Mouse (Mus musculus) liver, postnatal 0 days (tissue): Measurements from ENCODE around the gene Srebf2. TPM values are rescaled to one million over a fixed set of nuclear protein-coding genes. Genes with fewer than 3 reads are reported as not detected.

ENCODE experiments used
- ATAC-seq: fragments of 200-750 bp; cut with Nextera tagmentation; 2 replicates; pipeline ENCODE4 v1.8.0; 2017; ENCODE audit warnings: mild to moderate bottlenecking, moderate library complexity
- DNase-seq: peaks from one replicate; pipeline ENCODE4 v3.0.0-alpha.2; 2016
- H3K27ac ChIP-seq: fragments of 300-500 bp; sonication (generic); 2 replicates; pipeline ENCODE4 v1.5.1; 2014; ENCODE audit warnings: antibody characterized with exemption, moderate library complexity, mild to moderate bottlenecking, low read depth
- H3K27me3 ChIP-seq: fragments of 300-500 bp; sonication (generic); 2 replicates; pipeline ENCODE4 v1.6.1; 2014; ENCODE audit warnings: low read length, control low read depth, mixed read lengths; ENCODE audit not compliant: insufficient read depth
- H3K36me3 ChIP-seq: fragments of 300-500 bp; sonication (generic); replicated peaks from 2 replicates; pipeline ENCODE4 v1.6.1; 2014; ENCODE audit warnings: mild to moderate bottlenecking, control low read depth, low read length, moderate library complexity, mixed read lengths; ENCODE audit not compliant: insufficient read depth
- H3K4me1 ChIP-seq: fragments of 300-500 bp; sonication (generic); 2 replicates; pipeline ENCODE4 v1.6.1; 2014; ENCODE audit warnings: antibody characterized with exemption, mild to moderate bottlenecking, control low read depth; ENCODE audit not compliant: insufficient read depth
- H3K4me2 ChIP-seq: fragments of 300-500 bp; sonication (generic); 2 replicates; pipeline ENCODE4 v1.6.1; 2014; ENCODE audit warnings: low read depth, mild to moderate bottlenecking, low read length, moderate library complexity, mixed read lengths
- H3K4me3 ChIP-seq: fragments of 300-500 bp; sonication (generic); 2 replicates; pipeline ENCODE4 v1.5.1; 2014; ENCODE audit warnings: low read depth, low read length
- H3K9ac ChIP-seq: fragments of 300-500 bp; sonication (generic); replicated peaks from 2 replicates; pipeline ENCODE4 v1.6.1; 2014; ENCODE audit warnings: mild to moderate bottlenecking, moderate library complexity
- H3K9me3 ChIP-seq: fragments of 300-500 bp; sonication (generic); 2 replicates; pipeline ENCODE4 v1.6.1; 2016; ENCODE audit warnings: mild to moderate bottlenecking, control low read depth, low read length, mixed read lengths
- CTCF ChIP-seq: sonication (generic); IDR thresholded peaks from 2 replicates; pipeline ENCODE4 v1.5.1; 2016; ENCODE audit warnings: antibody characterized with exemption, low read depth
- EP300 ChIP-seq: IDR thresholded peaks from 2 replicates; pipeline ENCODE4 v1.6.1; 2016; ENCODE audit warnings: antibody characterized with exemption, low read depth, mild to moderate bottlenecking
- WGBS: fragments of 180-500 bp; shearing (Covaris S2); extraction: QIAGEN DNeasy Blood & Tissue Kit; methylation state at CpG from one replicate; pipeline ENCODE4 v1.1.7; 2014; ENCODE audit not compliant: insufficient replicate concordance; 5-methylcytosine and 5-hydroxymethylcytosine counted together
- polyA plus RNA-seq: library from polyadenylated mRNA; unstranded; fragments of >200 nt; fragmentation: Nextera tagmentation; extraction: Ambion mirVana; gene quantifications from 2 replicates; pipeline ENCODE4 v1.2.1, GENCODE M21; 2015

The Srebf2 gene
- polyA plus RNA-seq, 1 experiment from 2014 or later = 33.6 TPM

DNA sequence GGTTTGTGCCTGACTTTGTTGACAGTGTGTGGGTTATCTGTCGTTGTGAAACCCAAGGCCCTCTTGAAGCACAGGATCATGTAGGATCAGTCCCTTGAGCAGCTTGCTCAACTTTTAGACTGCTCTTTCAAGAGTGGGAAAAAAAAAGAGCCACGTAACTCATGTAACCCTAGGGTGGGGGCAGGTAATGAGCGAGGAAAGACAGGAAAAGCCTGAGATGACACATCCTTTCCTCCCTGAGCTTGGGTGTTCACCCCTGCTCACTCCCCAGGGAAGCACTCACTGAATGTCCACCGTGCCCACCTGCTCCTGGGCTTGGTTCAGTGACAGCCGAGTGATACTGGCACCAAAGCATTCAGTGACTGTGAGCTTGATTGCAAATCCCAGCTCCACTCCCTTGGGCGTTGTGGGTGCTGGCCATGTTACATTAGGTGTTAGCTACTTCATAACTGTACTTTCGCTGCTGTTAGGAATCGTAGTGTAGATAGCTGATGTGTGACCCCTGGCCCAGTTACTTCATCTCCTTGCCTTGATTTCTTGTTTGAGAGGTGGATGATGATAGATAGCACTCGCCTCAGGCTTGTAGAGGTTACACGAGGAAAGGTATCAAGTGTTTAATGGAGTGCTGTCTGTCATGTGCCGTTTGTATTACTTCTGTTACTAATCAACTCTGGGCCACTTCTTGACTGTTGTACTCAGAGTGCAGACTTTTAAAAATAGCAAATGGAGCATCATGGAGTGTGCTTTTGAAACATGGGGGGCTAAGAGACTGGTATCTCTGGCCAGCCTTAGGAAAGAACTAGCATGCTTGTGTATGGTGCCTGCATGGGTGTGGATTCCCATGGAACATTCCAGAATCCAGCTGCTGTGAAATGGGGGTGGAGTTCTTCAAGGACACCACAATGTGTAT, 14.0 kb downstream of the Srebf2 start:
- no peak overlapping the region for H3K4me2 ChIP-seq
- TF ChIP-seq EP300 (no peak), CTCF (no peak)
- peak overlapping the region; percentile 24 for H3K27ac ChIP-seq
- no peak overlapping the region for H3K4me3 ChIP-seq
- no peak overlapping the region; the same call in 1 of the 2 replicates for H3K9ac ChIP-seq
- H3K36me3 ChIP-seq = no peaks in the 10 kb centered on the region
- ATAC-seq (no peak), DNase-seq (no peak)
- H3K27me3 ChIP-seq = no peaks in the 10 kb centered on the region
- H3K4me1 ChIP-seq = peaks cover 61% of the 10 kb centered on the region
- H3K9me3 ChIP-seq = no peaks in the 10 kb centered on the region
- 56% methylated on average over 11 of the region's 11 CpGs for WGBS

DNA sequence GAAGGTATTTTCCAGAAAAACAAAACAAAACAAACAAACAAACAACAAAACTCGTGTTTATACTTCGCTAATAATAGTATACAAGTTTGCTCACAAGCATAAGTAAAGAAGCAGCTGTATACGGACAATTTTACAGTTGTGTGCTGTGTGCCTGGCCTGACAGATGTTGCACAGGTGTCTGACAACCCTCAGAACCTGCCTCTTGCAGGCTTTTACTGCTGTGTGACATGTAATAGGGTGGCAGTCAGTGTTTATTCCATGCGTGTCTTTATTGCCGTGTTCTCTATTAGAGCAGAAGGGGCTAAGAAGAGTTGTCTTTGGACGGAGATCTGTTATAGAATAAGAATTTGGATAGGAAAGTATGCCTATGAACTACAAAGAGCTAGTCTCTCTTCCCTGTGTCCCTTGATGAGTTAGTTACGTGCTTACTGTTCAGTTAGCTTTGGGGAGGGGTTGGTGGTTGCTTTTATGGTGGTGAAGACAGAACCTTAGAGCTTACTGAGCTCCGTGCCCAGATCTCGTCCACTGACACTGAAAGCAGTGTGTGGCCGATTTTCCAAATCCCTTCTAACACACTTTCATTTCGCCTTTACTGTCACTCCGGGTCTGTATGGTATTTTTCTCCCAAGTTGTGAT, 15.1 kb downstream of the Srebf2 start:
- 88% methylated on average over 12 of the region's 12 CpGs for WGBS
- no peak for ATAC-seq
- Histone ChIP-seq H3K4me3 (no peak overlapping the region), H3K27me3 (no peaks in the 10 kb centered on the region), H3K9me3 (no peaks in the 10 kb centered on the region), H3K27ac (no peak overlapping the region), H3K9ac (no peak overlapping the region), H3K4me1 (peaks cover 65% of the 10 kb centered on the region), H3K4me2 (no peak overlapping the region), H3K36me3 (no peaks in the 10 kb centered on the region)
- no peak for DNase-seq
- TF ChIP-seq EP300 (no peak), CTCF (no peak)

DNA sequence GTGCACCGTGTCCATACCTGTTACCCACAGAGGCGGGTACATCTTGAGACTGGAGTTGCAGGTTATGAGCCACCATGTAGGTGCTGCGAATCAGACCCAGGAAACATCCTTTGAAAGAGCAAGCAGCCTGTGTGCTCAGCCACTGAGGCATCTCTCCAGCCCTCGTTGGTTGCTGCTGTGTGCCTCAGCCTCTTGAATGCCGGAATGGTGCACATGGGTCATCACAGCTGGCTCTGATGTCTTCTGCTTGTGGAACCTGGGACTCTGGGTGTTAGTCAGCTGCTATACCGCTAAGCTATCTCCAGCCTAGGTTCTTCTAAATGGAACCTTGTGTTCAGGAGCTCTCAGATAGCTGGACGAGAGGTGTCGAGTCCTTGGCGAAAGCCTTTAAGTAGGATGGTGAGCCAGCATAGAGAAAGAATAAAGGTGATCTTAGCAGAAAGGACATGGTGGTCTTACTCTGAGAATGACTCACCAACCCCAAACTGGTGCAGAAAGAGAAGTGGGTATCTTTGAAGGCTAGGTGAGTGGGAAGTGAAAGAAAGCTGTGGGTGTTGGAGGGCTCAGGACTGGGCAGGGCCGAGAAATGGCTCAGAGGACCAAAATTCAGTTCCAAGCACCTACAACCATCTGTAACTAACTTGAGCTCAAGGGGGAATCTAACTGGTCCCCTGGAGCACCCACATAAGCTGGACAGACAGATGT, 16.5 kb downstream of the Srebf2 start:
- Histone ChIP-seq H3K4me2 (peak overlapping the region; percentile 52), H3K9me3 (no peaks in the 10 kb centered on the region), H3K36me3 (no peaks in the 10 kb centered on the region), H3K4me3 (no peak overlapping the region), H3K27ac (peak overlapping the region; percentile 76), H3K9ac (peak overlapping the region; percentile 2), H3K4me1 (peaks cover 65% of the 10 kb centered on the region), H3K27me3 (no peaks in the 10 kb centered on the region)
- DNase-seq (no peak), ATAC-seq (no peak)
- no peak for TF ChIP-seq CTCF
- TF ChIP-seq EP300 = no peak
- WGBS = 76% methylated on average over 10 of the region's 10 CpGs

DNA sequence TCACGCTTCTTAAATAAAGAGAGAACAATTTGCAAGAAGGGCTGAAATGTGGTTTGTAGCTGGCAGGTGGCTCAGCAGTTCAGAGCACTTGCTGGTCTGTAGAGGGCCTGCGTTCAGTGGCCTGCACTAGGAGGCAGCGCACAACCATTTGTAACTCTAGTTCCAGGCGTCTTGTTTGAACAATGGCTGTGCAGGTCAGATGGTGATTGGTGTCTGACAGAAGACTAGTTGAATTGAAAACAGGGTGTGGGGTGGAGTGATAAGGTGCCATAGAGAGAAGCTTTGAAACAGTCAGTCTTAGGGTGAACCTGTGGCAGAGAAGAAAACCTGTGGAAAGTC, 17.0 kb downstream of the Srebf2 start:
- Histone ChIP-seq H3K4me2 (peak overlapping the region; percentile 52), H3K4me3 (no peak overlapping the region), H3K27ac (peak overlapping the region; percentile 76), H3K4me1 (peaks cover 65% of the 10 kb centered on the region), H3K36me3 (no peaks in the 10 kb centered on the region), H3K9me3 (no peaks in the 10 kb centered on the region), H3K27me3 (no peaks in the 10 kb centered on the region), H3K9ac (peak overlapping the region; percentile 2)
- DNase-seq = no peak
- peak; percentile 44 for TF ChIP-seq CTCF
- no peak for TF ChIP-seq EP300
- ATAC-seq = peak; percentile 64
- 24% methylated on average over 4 of the region's 4 CpGs for WGBS

DNA sequence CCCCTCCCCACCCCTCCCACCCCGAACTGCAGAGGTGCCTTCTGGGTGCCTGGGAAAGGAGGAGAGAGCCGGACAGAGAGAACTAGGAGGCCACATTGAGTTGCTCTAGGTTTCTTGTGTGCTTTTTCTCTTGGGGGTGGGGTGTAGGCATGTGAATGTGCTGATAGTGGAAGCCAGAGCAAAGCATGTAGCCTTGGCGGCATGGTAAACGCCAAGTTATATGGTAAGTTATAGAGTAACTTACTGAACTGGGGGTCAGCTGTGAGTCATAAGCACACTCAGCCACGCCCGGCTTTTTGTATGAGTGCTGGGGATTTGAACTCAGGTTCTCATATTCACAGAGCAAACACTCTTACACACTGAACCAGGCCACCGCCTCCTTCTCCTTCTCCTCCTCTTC, 17.5 kb downstream of the Srebf2 start:
- Histone ChIP-seq H3K27me3 (no peaks in the 10 kb centered on the region), H3K4me3 (no peak overlapping the region), H3K9ac (peak overlapping the region; percentile 44), H3K36me3 (no peaks in the 10 kb centered on the region), H3K9me3 (no peaks in the 10 kb centered on the region), H3K4me1 (peaks cover 65% of the 10 kb centered on the region), H3K27ac (peak overlapping the region; percentile 76), H3K4me2 (peak overlapping the region; percentile 52)
- ATAC-seq = peak; percentile 44
- no peak for TF ChIP-seq EP300
- TF ChIP-seq CTCF = no peak
- DNase-seq = no peak
- WGBS = 44% methylated on average over 7 of the region's 7 CpGs
